Mouse (Mus musculus) ES-E14 (cell line): ENCODE measurements around the gene Spred2. TPM values are rescaled to one million over a fixed set of nuclear protein-coding genes. Genes with fewer than 3 reads are reported as not detected.

Source experiments
- DNase-seq: peaks from one replicate; pipeline ENCODE4 v3.0.0-alpha.2; 2013; ENCODE audit warnings: low read depth, low spot score
- H3K27ac ChIP-seq: 2 replicates; pipeline ENCODE4 v1.5.1; 2012; ENCODE audit warnings: low read depth, mild to moderate bottlenecking, low read length, moderate library complexity, mixed read lengths; ENCODE audit not compliant: poor library complexity, insufficient read depth, severe bottlenecking
- H3K36me3 ChIP-seq: 2 replicates; pipeline ENCODE4 v1.6.1; 2012; ENCODE audit warnings: mild to moderate bottlenecking, low read length, moderate library complexity, mixed read lengths; ENCODE audit not compliant: control insufficient read depth, poor library complexity, insufficient read depth, severe bottlenecking
- H3K4me1 ChIP-seq, 2 experiments: fragments of 150-350 bp in 1 of 2; sonication (generic) in 1 of 2; 2 replicates each; pipeline ENCODE4 v1.6.1; 2012; ENCODE audit warnings: low read length in 2 of 2, mild to moderate bottlenecking in 1 of 2, mixed read lengths in 1 of 2; ENCODE audit not compliant: control insufficient read depth in 2 of 2, insufficient read depth in 2 of 2, poor library complexity in 1 of 2
- H3K4me3 ChIP-seq, 2 experiments: fragments of 150-350 bp in 1 of 2; sonication (generic) in 1 of 2; 2 replicates each; pipeline ENCODE4 v1.5.1; 2012; ENCODE audit warnings: low read length in 2 of 2, low read depth in 1 of 2, mild to moderate bottlenecking in 1 of 2, mixed read lengths in 1 of 2; ENCODE audit not compliant: insufficient read depth in 1 of 2, poor library complexity in 1 of 2, severe bottlenecking in 1 of 2
- H3K9ac ChIP-seq: 2 replicates; pipeline ENCODE4 v1.6.1; 2012; ENCODE audit warnings: low read depth, mild to moderate bottlenecking, low read length, mixed read lengths; ENCODE audit not compliant: poor library complexity, insufficient read depth, severe bottlenecking
- H3K9me3 ChIP-seq: fragments of 150-350 bp; sonication (generic); 2 replicates; pipeline ENCODE4 v1.6.1; 2012; ENCODE audit warnings: low read depth, mild to moderate bottlenecking, low read length; ENCODE audit not compliant: control insufficient read depth, insufficient read depth
- CHD2 ChIP-seq: IDR thresholded peaks from 2 replicates; pipeline ENCODE4 v1.6.1; 2014; ENCODE audit warnings: mild to moderate bottlenecking, low read depth, low read length, inconsistent platforms
- HCFC1 ChIP-seq: IDR thresholded peaks from 2 replicates; pipeline ENCODE4 v1.6.1; 2012; ENCODE audit warnings: low read length, inconsistent platforms, borderline replicate concordance; ENCODE audit not compliant: insufficient read depth
- MAFK ChIP-seq: IDR thresholded peaks from 2 replicates; pipeline ENCODE4 v1.6.1; 2014; ENCODE audit warnings: mild to moderate bottlenecking, low read depth, low read length, inconsistent platforms; ENCODE audit not compliant: insufficient read depth
- ZC3H11A ChIP-seq: IDR thresholded peaks from 2 replicates; pipeline ENCODE4 v1.6.1; 2012; ENCODE audit warnings: low read depth, mild to moderate bottlenecking, inconsistent platforms, low read length, borderline replicate concordance
- ZNF384 ChIP-seq: IDR thresholded peaks from 2 replicates; pipeline ENCODE4 v1.6.1; 2012; ENCODE audit warnings: low read depth, low read length, inconsistent platforms
- in situ Hi-C, 2 experiments: fragments of 600-800 bp; cut with MboI; formaldehyde crosslinking; loops; one replicate each; pipeline ENCODE4 v1.15.1; 2025; ENCODE audit warnings: low sequenced_read_pairs in 2 of 2, inconsistent platforms in 1 of 2; ENCODE audit not compliant: unreplicated experiment in 2 of 2
- total RNA-seq: library from RNA; depleted of rRNA; stranded (reverse); fragments of 300-350 nt; gene quantifications from 2 replicates; pipeline ENCODE4 v1.2.3, GENCODE M21; 2012

Gene Spred2
- total RNA-seq, 1 experiment = 19.4 TPM

DNA sequence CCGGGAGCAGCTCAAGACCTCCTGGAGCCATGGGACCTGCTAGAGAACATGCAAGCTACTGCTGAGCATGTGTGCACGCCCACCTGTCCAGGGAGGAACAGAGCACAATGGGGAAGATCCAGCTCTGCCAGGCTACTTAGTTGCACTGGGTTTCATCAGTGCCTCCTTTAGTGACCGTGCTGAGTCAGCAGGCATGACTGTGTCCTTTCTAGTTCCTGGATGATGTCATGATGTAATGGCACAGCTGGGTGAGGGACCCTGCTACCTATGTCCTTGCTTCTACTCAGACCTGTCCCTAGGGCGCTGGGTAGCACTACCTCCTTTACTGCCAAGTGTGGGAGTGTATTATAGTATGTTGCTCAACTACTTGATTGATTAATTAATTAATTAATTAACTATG lies 113.6 kb downstream of the Spred2 start:
- no peak for DNase-seq
- Histone ChIP-seq H3K27ac (no peak overlapping the region), H3K4me3 (no peak overlapping the region), H3K9me3 (no peaks in the 10 kb centered on the region), H3K4me1 (peaks cover 3 to 30% of the 10 kb centered on the region in 2 experiments; a peak in 3 of 4 replicates), H3K36me3 (no peaks in the 10 kb centered on the region), H3K9ac (no peak overlapping the region)
- TF ChIP-seq MAFK = peak; percentile 88
- TF ChIP-seq HCFC1 = no peak
- TF ChIP-seq ZNF384 = no peak
- TF ChIP-seq ZC3H11A = no peak
- TF ChIP-seq CHD2 = no peak
- in situ Hi-C loops = loop anchor here (10.0 to 25.0 kb wide), 3 partner anchors 123 to 450 kb away; no protein-coding TSS in a partner anchor

- Histone ChIP-seq H3K4me3 (peak overlapping the region in 1 of 2 experiments; percentile 19; a peak in 1 of 4 replicates), H3K27ac (no peak overlapping the region; the same call in 1 of the 2 replicates), H3K9ac (no peak overlapping the region; the same call in 1 of the 2 replicates), H3K36me3 (no peaks in the 10 kb centered on the region), H3K9me3 (no peaks in the 10 kb centered on the region), H3K4me1 (peaks cover 3 to 33% of the 10 kb centered on the region in 2 experiments; a peak in 3 of 4 replicates)
- no peak for DNase-seq
- in situ Hi-C loops = loop anchor here (10.0 to 25.0 kb wide), 3 partner anchors 124 to 451 kb away; no protein-coding TSS in a partner anchor
- TF ChIP-seq CHD2 = no peak
- TF ChIP-seq ZC3H11A = no peak
- TF ChIP-seq MAFK = no peak
- no peak for TF ChIP-seq ZNF384
- no peak for TF ChIP-seq HCFC1
Observed at GRCm38 (mm10) chr11:20038723-20039122, 114.5 kb downstream of the Spred2 start.

DNA sequence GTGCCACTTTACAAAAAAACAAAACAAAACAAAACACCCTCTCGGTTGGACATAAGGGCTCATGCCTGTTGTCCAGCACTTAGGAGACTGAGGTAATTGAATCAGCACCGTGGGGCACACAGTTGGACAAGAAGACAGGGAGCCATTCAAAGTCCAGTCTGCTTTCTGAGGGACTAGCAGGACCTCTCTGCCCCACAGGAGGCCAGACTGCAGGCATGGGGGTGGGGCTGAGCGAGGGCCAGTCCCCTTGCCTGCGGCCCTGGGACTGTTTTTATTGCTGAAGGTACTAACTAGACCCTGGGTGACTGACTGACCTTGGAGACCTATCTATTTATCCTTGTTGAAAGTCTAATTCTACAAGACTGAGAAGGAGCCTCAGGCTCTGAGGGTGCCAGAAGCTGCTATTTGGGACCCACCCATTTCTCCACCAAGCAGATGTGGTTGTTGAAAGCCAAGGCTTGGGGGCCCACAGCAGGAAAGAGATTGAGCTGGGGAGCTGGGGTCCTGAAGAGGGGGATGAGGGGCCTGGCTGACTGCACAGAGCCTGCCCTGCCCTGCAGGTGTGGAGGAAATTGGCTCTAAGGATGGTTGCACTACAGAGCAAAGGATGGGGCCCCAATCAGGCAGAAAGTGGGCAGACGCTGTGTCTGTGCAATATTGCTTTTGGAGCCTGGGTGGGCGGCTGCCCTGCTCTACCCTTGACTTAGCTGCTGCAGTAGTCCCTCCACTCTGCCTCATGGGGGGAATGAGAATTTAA lies 117.2 kb downstream of the Spred2 start:
- DNase-seq = no peak
- Histone ChIP-seq H3K9me3 (no peaks in the 10 kb centered on the region), H3K27ac (no peak overlapping the region; the same call in 1 of the 2 replicates), H3K36me3 (no peaks in the 10 kb centered on the region), H3K9ac (no peak overlapping the region), H3K4me3 (no peak overlapping the region), H3K4me1 (peaks cover 3 to 28% of the 10 kb centered on the region in 2 experiments; a peak in 3 of 4 replicates)
- in situ Hi-C loops = loop anchor here in 1 of 2 experiments (25.0 kb wide), 1 partner anchor 454 kb away; no protein-coding TSS in a partner anchor
- TF ChIP-seq MAFK (no peak), ZC3H11A (no peak), HCFC1 (no peak), CHD2 (no peak), ZNF384 (no peak)

GRCm38 (mm10) chr11:20042106-20042505 lies 117.9 kb downstream of the Spred2 start:
- H3K9me3 ChIP-seq = no peaks in the 10 kb centered on the region
- H3K27ac ChIP-seq = no peak overlapping the region; the same call in 1 of the 2 replicates
- TF ChIP-seq CHD2 (no peak), MAFK (no peak), ZNF384 (no peak), HCFC1 (no peak), ZC3H11A (no peak)
- no peak overlapping the region for H3K9ac ChIP-seq
- no peak overlapping the region for H3K4me3 ChIP-seq
- no peaks in the 10 kb centered on the region for H3K36me3 ChIP-seq
- peaks cover 3 to 28% of the 10 kb centered on the region in 2 experiments; a peak in 3 of 4 replicates for H3K4me1 ChIP-seq
- in situ Hi-C loops = loop anchor here in 1 of 2 experiments (25.0 kb wide), 1 partner anchor 455 kb away; no protein-coding TSS in a partner anchor
- DNase-seq = no peak
